Mouse (Mus musculus) thymus, postnatal 0 days (tissue): ENCODE results near the gene Slc17a9. TPM values are rescaled to one million over a fixed set of nuclear protein-coding genes. Genes with fewer than 3 reads are reported as not detected.

ENCODE experiments used
- DNase-seq: peaks from one replicate; pipeline ENCODE4 v3.0.0-alpha.2; 2015; ENCODE audit warnings: low spot score
- polyA plus RNA-seq: library from polyadenylated mRNA; unstranded; fragments of >200 nt; fragmentation: Nextera tagmentation; extraction: Ambion mirVana; gene quantifications from 2 replicates; pipeline ENCODE4 v1.2.1, GENCODE M21; 2015

Slc17a9 gene
- polyA plus RNA-seq: 2.6 and 3.1 TPM in 2 replicates

DNA sequence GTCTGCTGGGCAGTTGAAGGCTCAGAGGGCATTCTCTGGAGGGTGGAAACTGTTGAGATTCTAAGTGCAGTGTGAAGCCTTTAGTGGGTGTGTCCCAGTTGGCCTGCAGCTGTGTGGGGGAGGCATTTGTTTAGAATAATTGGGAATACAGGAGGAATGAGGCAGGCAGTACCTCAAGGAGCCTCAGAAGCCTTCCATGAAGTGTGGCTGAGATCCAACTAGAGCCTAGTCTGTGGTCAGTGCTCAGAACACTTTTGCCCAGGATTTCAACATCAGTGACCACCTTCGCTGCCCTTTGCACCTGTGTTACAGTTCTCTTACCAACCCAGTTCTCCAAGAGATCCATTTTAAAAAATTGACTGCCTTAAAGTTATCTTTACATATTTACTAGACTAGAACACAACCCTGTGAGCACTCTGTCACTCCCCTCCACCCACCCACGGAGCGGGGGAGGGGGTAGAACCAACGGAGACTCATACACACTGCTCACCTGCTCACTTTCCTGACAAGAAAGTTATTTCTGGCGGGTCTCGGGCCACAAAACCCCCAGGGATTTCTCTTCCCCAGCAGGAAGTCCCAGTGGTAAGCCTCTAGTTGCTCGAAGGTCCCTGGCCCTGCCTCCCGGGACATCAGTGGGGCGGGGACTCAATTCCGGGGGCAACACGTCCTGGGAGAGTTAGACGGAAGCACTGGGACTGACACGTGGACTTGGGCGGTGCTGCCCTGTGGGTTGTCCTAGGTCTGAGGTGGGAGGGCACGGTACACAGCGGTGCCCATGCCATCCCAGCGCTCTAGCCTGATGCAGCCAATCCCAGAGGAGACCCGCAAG, at the start of gene Slc17a9:
TSS of gene Slc17a9 (plus strand) at position 679 of the 829 bp plus-strand sequence.
- DNase-seq: peak; percentile 55

DNA sequence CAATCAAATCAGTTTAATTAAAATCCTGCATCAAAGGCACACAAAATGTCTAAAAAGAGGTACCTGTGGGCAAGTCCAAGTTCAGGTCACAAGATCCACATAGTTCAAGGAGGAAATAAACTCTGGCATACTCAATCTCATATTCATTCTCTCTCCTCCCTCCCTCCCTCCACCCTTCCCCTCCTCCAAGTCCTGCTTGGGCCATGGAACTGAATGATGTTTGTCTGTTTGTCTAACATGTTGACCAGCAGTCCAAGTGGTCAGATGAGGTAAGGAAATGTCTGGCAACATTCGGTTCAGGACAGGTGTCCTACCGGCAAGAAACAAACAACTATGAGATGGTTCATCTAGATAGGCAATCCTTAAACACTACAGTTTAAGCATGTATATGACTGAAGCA, 48.4 kb upstream of the Slc17a9 start:
- DNase-seq: no peak

DNA sequence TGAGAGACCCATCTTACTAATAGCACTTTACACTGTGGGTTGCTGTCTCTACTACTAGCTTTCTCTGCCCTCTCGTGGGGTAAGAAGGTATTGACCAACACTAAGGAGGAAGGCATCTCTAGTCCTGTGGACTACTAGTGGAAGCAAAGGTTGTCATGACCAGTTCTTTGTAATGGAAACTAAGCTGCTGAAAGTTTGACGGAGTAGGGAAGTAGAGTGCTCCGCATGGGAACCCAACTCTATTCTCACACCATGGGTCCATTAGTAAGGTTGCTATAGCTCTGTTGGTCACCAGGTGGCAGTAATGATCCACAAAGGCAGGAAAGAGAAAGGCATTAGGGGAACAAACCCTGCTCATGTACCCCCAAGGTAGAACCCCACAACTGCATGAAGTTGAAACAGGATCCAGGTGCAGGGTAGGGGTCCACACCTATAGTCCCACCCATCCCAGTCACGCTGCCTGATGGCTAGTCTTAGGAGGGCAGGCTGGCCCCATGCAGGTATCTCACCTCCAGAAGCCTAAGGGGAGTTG, 46.4 kb upstream of the Slc17a9 start:
- peak; percentile 83 for DNase-seq

DNA sequence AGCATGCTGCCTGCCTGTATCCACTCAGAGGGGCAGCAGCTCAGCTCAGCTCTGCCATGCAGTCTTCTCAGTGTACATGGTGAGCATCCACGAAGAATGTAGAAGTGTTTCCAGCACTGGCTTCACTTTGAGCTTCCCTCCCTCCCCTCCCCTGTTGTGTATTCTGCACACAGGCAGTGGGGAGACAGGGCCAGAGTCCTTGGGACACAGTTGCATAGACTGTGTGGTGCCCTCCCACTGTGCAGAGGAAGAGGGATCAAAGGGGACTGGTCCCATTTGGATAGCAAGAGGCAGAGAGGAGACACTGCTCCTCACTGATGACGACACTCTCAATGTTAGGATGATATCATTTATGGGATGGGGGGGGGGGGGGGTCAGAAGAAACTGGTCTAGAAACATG, 43.8 kb upstream of the Slc17a9 start:
- no peak for DNase-seq

- DNase-seq: no peak
Observed at GRCm38 (mm10) chr2:180683524-180683923, 41.5 kb upstream of the Slc17a9 start.

- DNase-seq: no peak
Observed at GRCm38 (mm10) chr2:180684031-180684430, 41.0 kb upstream of the Slc17a9 start.

DNA sequence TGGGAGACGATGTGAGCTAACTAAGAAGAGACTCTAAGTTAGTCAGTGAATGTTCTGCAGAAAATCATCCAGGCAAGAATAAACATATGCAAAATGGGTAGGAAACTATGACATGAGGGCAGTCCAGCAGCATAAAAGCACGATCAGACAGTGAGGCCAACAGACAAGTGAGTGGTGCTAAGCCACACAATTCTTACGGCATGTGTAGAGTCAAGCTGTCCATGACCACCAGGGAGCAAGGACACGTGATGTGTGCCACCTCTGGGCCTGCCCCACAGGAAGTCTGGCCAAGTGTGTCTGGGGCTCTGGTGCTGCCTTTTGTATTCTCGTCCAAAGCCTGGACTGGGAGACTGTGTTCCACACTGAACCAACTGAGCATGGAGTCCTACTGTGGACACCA, 35.2 kb upstream of the Slc17a9 start:
- DNase-seq: no peak

- DNase-seq: peak; percentile 36
Observed at GRCm38 (mm10) chr2:180692630-180693029, 32.4 kb upstream of the Slc17a9 start.

DNA sequence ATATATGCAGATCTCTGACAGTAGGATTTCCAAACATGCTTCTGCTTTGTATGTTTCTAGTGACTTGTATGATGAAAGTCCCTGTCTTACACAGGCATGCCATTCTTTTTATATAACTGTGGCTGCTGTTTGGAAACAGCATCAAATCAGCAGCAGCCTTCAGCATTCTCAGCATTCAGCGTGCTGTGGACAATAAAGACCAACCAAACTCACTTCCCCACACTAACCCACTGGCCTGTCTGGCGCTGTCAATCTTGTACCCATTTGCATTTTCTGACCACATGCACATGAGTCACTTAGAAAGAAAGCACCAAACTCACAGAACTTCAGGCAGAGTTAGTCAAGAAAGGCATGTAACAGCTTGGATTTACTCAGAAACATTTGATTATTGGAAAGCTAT, 29.9 kb upstream of the Slc17a9 start:
- DNase-seq: no peak

DNA sequence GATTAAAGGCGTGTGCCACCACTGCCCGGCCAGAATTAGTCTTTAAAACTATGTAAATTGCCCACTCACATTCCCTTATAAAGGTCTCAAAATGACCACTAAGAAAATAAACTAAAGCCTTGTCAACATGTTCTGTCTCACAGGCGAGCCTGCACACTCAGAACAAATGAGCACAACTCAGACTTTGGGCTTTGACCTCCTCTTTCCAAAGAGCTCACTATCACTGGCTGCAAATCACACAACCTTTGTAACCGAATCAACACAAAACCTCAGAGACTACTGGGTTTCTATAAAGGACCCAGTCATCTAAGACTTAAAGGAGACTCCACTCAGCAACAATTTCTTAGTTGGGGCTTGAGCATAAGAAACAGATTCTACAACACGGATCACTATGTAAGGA, 24.6 kb upstream of the Slc17a9 start:
- DNase-seq: no peak

DNA sequence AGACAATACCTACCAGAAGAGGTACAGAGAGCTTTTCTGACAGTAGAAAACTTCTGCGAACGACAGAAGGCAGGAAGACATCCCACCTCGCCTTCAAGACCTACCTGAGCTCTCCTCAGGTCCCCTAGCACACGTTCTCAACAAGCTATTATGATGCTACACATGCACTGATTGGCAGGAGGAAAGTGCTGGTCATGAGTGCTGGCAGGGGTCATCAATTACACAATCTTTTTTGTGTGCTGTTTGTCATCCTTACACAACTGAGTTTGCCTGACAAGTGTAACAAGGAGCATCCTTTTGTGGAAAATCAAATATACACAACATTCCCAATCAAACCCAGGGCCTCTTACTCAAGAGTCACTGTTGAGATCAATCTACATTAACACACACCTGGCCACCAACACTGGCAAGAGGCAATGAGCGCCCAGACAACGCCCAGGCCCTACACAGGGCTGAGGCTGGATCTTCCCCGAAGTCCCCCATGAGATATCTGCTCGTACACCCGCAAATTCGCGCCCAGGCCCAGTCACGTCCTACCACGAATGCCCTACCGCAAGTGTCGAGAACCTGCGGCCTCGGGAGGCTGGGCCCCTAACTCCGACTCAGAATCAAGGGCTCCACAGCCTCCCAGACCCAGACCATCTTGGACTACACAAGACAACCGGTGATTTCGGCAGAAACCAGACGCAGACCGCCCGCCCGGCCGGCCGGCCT, 23.9 kb upstream of the Slc17a9 start:
- DNase-seq: no peak

- peak; percentile 93 for DNase-seq
Observed at GRCm38 (mm10) chr2:180701767-180702621, 23.1 kb upstream of the Slc17a9 start.

DNA sequence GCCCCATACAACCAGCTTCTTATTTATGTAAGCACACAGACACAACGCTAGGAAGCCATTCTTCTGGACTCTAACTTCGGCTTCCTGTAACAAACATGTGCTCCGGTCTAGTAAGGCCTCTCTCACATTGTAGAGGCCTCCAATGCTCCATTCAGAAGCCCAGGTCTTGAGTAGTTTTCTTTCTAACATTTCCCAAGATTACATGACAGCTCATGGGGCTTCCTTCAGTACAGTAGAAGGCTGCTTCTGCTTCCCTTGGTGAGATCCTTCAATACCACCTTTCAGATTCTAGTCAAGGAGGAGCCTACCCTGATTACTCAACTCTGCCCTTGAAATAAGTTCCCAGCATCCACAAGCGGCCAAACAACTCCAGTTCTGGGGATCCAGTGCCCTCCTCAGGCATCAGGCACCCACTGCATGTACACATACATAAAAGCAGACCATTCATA, 22.3 kb upstream of the Slc17a9 start:
- DNase-seq: no peak

GRCm38 (mm10) chr2:180703175-180703574, 21.9 kb upstream of the Slc17a9 start:
- no peak for DNase-seq

DNA sequence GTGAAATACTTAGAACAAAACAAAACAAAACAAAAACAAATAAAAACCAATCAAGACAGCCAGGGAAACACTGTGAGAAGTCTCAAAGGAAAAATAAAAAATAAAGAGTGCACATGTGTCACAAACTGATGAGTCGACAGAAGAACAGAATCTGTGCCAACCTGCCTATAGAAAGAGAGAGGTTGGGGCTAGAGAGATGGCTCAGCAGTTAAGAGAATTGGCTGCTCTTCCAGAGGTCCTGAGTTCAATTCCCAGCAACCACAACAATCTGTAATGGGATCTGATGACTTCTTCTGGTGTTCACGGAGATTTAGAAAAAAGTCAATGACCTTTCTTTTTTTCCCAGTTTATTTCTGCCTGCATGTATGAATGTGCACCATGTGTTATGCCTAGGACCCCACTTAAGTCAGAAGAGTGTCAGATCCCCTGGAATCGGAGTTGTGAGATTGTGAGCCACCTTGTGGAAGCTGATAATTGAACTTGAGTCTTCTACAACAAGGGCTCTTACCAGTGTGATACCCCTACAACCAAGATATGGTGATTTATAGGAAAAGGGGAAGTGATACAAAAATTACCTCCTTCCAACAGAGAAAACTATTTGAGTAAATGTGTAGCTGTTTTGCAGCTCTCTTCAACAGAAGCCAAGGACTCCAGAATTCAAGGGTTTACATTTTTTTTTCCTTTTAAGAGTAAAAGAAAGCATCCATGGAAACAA, 21.3 kb upstream of the Slc17a9 start:
- DNase-seq: no peak

DNA sequence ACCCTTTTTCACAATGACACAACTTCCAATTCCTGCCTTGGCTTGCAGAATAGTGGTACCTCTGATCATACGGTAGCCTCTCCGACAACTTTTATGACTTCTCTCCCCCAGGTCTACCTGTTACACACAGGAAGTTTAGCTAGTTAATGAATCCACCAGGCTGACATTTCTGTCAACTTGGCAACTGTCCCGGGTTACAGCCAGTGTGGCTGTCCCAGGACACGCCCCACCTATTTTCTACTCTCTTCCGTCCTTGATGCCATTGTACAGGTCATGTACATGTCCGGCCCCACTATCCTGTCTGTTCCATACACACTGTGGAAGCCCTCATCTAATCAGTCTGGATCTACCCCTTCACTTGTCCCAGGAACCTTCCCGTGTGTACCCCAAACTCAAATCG, 20.5 kb upstream of the Slc17a9 start:
- DNase-seq: no peak

DNA sequence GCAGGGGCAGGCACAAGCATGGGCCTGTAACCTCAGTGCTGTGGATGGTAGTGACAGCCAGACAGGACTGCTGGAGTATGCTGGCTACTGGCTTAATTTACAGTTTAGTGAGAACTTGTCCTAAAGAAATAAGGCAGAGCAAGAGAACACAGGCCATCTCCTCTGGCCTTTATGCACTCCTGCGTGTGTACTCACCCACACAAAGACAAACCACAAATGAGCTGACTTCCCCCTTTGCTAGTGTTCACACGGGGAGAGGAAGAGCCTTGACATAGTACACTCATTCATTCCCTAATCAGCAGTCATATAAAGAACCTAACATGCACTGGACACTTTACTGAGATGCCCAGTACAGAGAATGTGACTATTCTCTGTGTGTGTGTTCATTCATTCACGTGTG, 20.0 kb upstream of the Slc17a9 start:
- DNase-seq: no peak

DNA sequence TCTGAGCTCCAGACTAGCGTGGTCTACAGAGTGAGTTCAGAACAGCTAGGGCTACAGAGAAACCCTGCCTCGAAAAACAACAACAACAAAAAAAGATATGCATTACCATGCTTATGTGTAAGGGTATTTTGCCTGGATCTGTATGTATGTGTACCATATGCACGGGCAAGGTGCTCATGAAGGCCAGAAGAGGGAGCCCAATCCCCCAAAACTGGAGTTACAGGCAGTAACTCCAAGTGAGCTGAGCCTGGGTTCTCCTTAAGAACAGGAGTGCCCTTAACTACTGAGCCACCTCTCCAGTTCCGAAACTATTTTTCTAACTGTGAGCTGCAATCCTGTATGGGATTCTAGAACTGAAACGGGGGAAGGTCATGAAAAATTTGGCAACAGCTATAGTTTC, 19.1 kb upstream of the Slc17a9 start:
- no peak for DNase-seq

DNA sequence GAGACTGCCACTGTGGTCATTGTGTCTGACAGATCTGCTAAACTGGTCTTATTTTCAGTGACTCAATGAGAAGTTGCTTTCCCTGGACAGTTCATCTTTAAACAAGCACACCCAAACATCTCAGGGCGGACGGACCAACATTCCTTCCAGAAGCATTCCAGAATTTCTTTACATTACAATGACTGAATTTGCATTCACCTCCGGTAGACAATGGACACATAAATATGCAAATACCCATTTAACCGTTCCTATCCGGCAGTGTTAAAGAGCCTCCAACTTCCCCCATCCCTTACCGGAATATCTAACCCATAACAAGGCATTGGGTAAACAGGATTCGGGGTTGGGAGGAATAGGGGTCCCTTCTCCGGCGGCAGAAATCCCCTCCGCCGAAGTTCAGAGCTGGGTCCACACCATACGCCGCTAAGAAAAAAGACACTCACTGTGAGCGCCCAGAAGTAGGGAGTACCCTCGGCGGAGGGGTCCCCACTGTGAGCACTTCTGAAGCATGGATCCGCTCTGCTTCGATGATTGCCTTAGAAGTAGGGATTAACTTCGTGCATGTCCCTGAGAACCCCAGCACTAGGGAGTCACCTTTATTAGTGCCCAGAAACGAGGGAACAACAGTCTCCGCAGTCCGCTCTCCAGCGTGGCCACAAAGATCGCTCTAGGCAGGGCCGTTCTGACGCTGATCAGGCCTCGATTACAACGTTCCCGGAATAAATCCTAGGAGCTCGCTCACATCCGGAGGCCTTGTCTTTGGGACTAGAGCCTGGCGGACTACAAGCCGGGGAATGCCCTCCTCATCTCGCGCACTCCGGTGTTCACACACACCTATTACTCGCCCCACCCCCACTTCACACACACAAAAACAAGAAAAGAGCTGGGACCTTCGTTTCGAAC, 15.8 kb upstream of the Slc17a9 start:
- DNase-seq: no peak

DNA sequence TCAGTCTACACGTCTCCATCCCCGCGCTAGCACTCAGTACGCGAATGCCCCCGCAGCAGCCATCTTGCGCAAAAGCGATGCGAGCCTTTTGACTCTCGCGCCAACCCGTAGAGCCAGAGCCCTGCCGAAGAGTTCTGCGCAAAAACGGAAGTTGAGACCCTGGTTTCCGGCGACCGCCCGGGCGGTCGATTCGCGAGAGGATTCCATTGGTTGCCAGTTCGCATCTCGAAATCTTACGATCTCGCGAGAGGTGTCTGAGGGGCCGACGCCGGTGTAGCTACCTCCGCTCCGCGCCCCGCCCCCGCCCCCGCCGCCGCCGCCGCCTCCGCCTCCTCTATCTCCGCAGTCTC, 15.2 kb upstream of the Slc17a9 start, which contains the start of the genes Dido1 and Gid8:
TSS of gene Dido1 (minus strand) at position 77 of the 350 bp plus-strand sequence.
TSS of gene Gid8 (plus strand) at position 195 of the 350 bp plus-strand sequence.
- DNase-seq: peak; percentile 99
